Mouse (Mus musculus) forebrain, embryonic 13.5 days (tissue): ENCODE results near the gene Nat8. TPM values are rescaled to one million over a fixed set of nuclear protein-coding genes. Genes with fewer than 3 reads are reported as not detected.

Source experiments
- microRNA-seq: library from miRNA; unstranded; fragments of <30 nt; microRNA quantifications from one replicate; pipeline ENCODE4, GENCODE M21; 2016
- polyA plus RNA-seq: library from polyadenylated mRNA; unstranded; fragments of >200 nt; fragmentation: Nextera tagmentation; extraction: Ambion mirVana; gene quantifications from 2 replicates; pipeline ENCODE4 v1.2.1, GENCODE M21; 2015

Nat8 gene
- polyA plus RNA-seq, 1 experiment from 2014 or later, result not detected

Small RNA genes within 50 kb of the gene (microRNA-seq; reads per million reads assigned to microRNA genes)
- gene Mir6375, result not detected

Other genes starting within 250 kb of the Nat8 start
- 7.4 and 8.1 TPM in 2 replicates for gene Alms1, start 244.6 kb downstream of the Nat8 start, polyA plus RNA-seq
- gene Nat8f7, start 118.9 kb downstream of the Nat8 start, polyA plus RNA-seq, result not detected in 2 replicates
- 0.23 TPM in 1 of 2 replicates, not detected in the other for gene Nat8f3, start 66.3 kb downstream of the Nat8 start, polyA plus RNA-seq
- not detected in 2 replicates for gene Nat8f6, start 11.1 kb downstream of the Nat8 start, polyA plus RNA-seq
- not detected in 2 replicates for gene Nat8f5, start 11.1 kb downstream of the Nat8 start, polyA plus RNA-seq
- gene Nat8f2, start 37.1 kb upstream of the Nat8 start, polyA plus RNA-seq, result not detected in 2 replicates
- 7.5 and 8.1 TPM in 2 replicates for gene Nat8f4, start 72.8 kb upstream of the Nat8 start, polyA plus RNA-seq
- gene Tprkb, start 79.8 kb upstream of the Nat8 start, polyA plus RNA-seq, result 42.5 and 47.6 TPM in 2 replicates
- 9.2 and 10.8 TPM in 2 replicates for gene Nat8f1, start 83.6 kb upstream of the Nat8 start, polyA plus RNA-seq
- 36.9 and 43.5 TPM in 2 replicates for gene Dusp11, start 129.6 kb upstream of the Nat8 start, polyA plus RNA-seq
- gene Figla, start 184.1 kb upstream of the Nat8 start, polyA plus RNA-seq, result not detected in 2 replicates
- gene Add2, start 196.6 kb upstream of the Nat8 start, polyA plus RNA-seq, result 155 and 172 TPM in 2 replicates